Mouse (Mus musculus): ENCODE results near the gene Olfr600. TPM values are rescaled to one million over a fixed set of nuclear protein-coding genes. Genes with fewer than 3 reads are reported as not detected.
"Not testable (repeated sequence)": the region's sequence is repeated elsewhere in the genome, so short reads cannot be mapped to it uniquely, and the experiment has no call there.

The Olfr600 gene
- polyA plus RNA-seq (2012; rRNA removed): not detected in 2 replicates

DNA sequence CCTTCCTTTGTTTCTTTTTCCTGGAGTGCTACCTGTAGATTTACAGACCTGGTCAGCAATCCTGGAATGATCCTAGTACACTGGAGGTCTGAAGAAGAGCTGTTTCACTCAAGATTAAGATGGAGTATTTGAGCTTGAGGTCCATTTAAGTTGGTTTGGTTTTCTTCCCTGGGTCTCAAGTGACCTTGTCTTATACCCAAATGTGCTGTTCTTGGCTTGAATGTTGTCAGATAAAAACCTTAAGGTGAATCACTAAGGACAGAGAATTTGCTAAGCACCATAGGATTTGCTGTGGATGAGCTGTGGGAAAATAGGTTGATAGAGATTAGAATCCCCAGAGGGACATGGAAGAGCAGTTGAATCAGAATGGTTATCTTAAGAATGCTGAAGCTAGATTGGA lies at the start of gene Olfr600:
Gene Olfr600 (minus strand): TSS at position 101 of the 400 bp plus-strand sequence.
- DNase-seq (ENCODE audit: low read depth, low spot score): no peak

DNA sequence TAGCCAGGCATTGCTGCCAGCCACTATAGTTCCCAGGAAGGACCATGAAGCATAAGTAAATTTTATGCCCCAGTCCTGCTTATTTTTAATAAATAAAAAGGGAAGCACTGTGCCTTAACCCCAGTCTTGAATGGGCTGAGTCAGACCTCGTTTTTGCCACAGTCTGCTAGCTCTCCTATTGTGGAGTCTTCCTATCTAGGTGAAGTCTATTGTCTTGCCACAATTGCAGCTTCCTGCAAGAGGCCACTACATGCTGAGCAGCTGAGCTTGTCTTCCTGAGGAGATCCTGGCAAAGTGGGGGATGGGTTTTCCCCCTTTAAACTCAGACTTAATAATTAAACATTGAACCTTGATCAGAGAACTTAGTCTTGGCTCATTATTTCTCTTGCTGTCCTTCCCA lies 49.5 kb upstream of the Olfr600 start:
- WGBS: 0% methylated on average over 1 of the region's 1 CpGs
- no peak for DNase-seq (ENCODE audit: low read depth, low spot score)

- DNase-seq (ENCODE audit: low read depth, low spot score): no peak
These were observed 48.3 kb upstream of the Olfr600 start for GRCm38 (mm10) chr7:103397758-103398157.

DNA sequence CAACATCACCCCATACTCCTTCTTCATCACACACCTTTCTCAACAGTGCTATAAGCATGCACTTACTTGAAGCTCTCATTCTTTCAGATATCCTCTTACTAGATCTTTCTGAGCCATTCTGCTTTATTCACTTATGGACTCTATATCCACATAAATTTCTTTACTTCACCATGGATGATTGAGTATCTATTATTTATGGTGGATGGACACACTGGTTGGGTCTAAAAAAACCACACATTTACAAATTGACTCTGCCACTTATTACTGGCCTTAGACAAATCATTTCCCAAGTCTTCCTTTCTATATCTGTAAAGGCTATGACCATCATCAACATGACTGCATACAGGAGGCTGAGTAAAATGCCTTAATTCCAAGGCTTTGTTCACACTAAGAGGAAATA lies 36.6 kb upstream of the Olfr600 start, which contains the start of gene Olfr603:
Gene Olfr603 (minus strand): TSS at position 101 of the 400 bp plus-strand sequence.
- DNase-seq (ENCODE audit: low read depth, low spot score): no peak

DNA sequence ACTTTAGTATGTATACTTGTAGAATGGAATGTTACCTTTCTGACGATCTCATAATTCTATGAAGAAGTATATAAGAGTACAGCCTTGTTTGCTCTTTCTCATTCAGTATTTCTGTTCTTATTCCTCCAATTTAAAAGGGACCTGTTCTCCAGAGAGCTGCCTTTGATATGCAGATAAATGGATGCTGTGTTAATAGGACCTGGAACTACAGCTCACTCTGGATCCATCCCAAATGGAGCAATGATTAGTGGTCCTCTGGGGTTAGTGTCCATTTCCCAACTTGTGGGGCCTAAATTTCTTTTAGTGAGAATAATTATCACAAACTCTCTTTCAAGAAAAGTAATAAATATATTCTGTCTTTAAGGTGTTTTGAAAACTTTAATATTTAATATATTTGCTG lies 13.1 kb upstream of the Olfr600 start, which contains the start of gene Olfr601:
Gene Olfr601 (minus strand): TSS at position 101 of the 400 bp plus-strand sequence.
- no peak for DNase-seq (ENCODE audit: low read depth, low spot score)
- WGBS: 80% methylated on average over 1 of the region's 1 CpGs

GRCm38 (mm10) chr7:103335617-103336016 lies 13.9 kb downstream of the Olfr600 start, which contains the start of gene Olfr599:
Olfr599 (plus strand) TSS chr7:103335917.
- no peak for DNase-seq (ENCODE audit: low read depth, low spot score)
- whole genome bisulfite sequencing: 95% methylated on average over 1 of the region's 1 CpGs

- DNase-seq (ENCODE audit: low read depth, low spot score): no peak
These were observed 26.2 kb downstream of the Olfr600 start, which contains the start of gene Olfr598 for GRCm38 (mm10) chr7:103323268-103323667. Olfr598 (plus strand) TSS chr7:103323568.

- 86% methylated on average over 2 of the region's 2 CpGs for WGBS
- not testable (repeated sequence) for DNase-seq (ENCODE audit: low read depth, low spot score)
These were observed 33.5 kb downstream of the Olfr600 start, which contains the start of gene Olfr597 for GRCm38 (mm10) chr7:103316015-103316414. Olfr597 (plus strand) TSS chr7:103316315.

DNA sequence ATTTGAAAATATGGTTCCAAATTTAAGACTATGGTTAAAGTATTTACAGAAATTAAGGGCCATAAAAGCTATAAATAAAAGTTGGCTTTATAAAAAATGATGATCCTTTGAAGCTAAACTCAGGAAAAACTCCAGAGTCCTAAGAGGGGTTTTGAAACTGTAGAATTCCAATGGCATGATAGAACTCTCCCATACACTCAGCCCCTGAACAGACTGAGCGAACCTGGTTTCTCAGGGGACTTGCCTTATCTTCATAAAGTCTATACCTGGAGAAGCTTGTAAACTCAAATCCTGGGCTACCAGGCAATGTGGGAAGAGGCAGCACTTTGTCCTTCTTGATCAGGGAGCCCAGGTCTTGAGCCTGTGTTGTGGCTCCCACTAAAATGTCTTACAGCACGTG lies 44.1 kb downstream of the Olfr600 start, which contains the start of gene Olfr596:
Gene Olfr596 (plus strand): TSS at position 301 of the 400 bp plus-strand sequence.
- DNase-seq (ENCODE audit: low read depth, low spot score): not testable (repeated sequence)

More for the DNA sequence above, 44.1 kb downstream of the Olfr600 start, which contains the start of gene Olfr596:
- 86% methylated on average over 2 of the region's 2 CpGs for WGBS

Other genes starting within 250 kb of the Olfr600 start
- gene Olfr586, start 224.0 kb downstream of the Olfr600 start, polyA plus RNA-seq (2012; rRNA removed): not detected in 2 replicates
- gene Olfr588-ps1, start 208.8 kb downstream of the Olfr600 start, polyA plus RNA-seq (2012; rRNA removed): not detected in 2 replicates
- not detected in 2 replicates for gene Olfr589, start 193.3 kb downstream of the Olfr600 start, polyA plus RNA-seq (2012; rRNA removed)
- gene Olfr591, start 171.3 kb downstream of the Olfr600 start, polyA plus RNA-seq (2012; rRNA removed): not detected in 2 replicates
- not detected in 2 replicates for gene Olfr592, start 164.9 kb downstream of the Olfr600 start, polyA plus RNA-seq (2012; rRNA removed)
- not detected in 2 replicates for gene Olfr593, start 137.8 kb downstream of the Olfr600 start, polyA plus RNA-seq (2012; rRNA removed)
- gene Olfr594, start 132.7 kb downstream of the Olfr600 start, polyA plus RNA-seq (2012; rRNA removed): not detected in 2 replicates
- gene Usp17ld, start 97.2 kb downstream of the Olfr600 start, polyA plus RNA-seq (2012; rRNA removed): not detected in 2 replicates
- not detected in 2 replicates for gene Olfr596, start 44.0 kb downstream of the Olfr600 start, polyA plus RNA-seq (2012; rRNA removed)
- not detected in 2 replicates for gene Olfr597, start 33.4 kb downstream of the Olfr600 start, polyA plus RNA-seq (2012; rRNA removed)
- not detected in 2 replicates for gene Olfr598, start 26.1 kb downstream of the Olfr600 start, polyA plus RNA-seq (2012; rRNA removed)
- not detected in 2 replicates for gene Olfr599, start 13.8 kb downstream of the Olfr600 start, polyA plus RNA-seq (2012; rRNA removed)
- not detected in 2 replicates for gene Olfr601, start 13.0 kb upstream of the Olfr600 start, polyA plus RNA-seq (2012; rRNA removed)
- not detected in 2 replicates for gene Olfr603, start 36.5 kb upstream of the Olfr600 start, polyA plus RNA-seq (2012; rRNA removed)
- gene Usp17lc, start 65.4 kb upstream of the Olfr600 start, polyA plus RNA-seq (2012; rRNA removed): not detected in 2 replicates
- gene Olfr605, start 95.8 kb upstream of the Olfr600 start, polyA plus RNA-seq (2012; rRNA removed): not detected in 2 replicates
- not detected in 2 replicates for gene Olfr606, start 99.4 kb upstream of the Olfr600 start, polyA plus RNA-seq (2012; rRNA removed)
- not detected in 2 replicates for gene Olfr607, start 114.5 kb upstream of the Olfr600 start, polyA plus RNA-seq (2012; rRNA removed)
- not detected in 2 replicates for gene Olfr608, start 120.2 kb upstream of the Olfr600 start, polyA plus RNA-seq (2012; rRNA removed)
- gene Olfr609, start 148.4 kb upstream of the Olfr600 start, polyA plus RNA-seq (2012; rRNA removed): not detected in 2 replicates
- not detected in 2 replicates for gene Olfr610, start 162.5 kb upstream of the Olfr600 start, polyA plus RNA-seq (2012; rRNA removed)
- gene Olfr611, start 171.2 kb upstream of the Olfr600 start, polyA plus RNA-seq (2012; rRNA removed): not detected in 2 replicates
- gene Olfr612, start 193.0 kb upstream of the Olfr600 start, polyA plus RNA-seq (2012; rRNA removed): not detected in 2 replicates
- gene Olfr613, start 198.4 kb upstream of the Olfr600 start, polyA plus RNA-seq (2012; rRNA removed): not detected in 2 replicates
- gene Olfr615, start 206.4 kb upstream of the Olfr600 start, polyA plus RNA-seq (2012; rRNA removed): not detected in 2 replicates
- not detected in 2 replicates for gene Olfr616, start 219.5 kb upstream of the Olfr600 start, polyA plus RNA-seq (2012; rRNA removed)
- not detected in 2 replicates for gene Olfr617, start 223.4 kb upstream of the Olfr600 start, polyA plus RNA-seq (2012; rRNA removed)
- not detected in 2 replicates for gene Olfr618, start 240.4 kb upstream of the Olfr600 start, polyA plus RNA-seq (2012; rRNA removed)